Mouse (Mus musculus) cortical plate, adult 2 months (tissue): ENCODE results near the gene Mib2.

Experiments
- CTCF ChIP-seq: fragments of 200-500 bp; IDR thresholded peaks from 2 replicates; pipeline ENCODE4 v1.5.1; 2011; ENCODE audit warnings: mild to moderate bottlenecking, control low read depth, low read length; ENCODE audit not compliant: insufficient read depth; ENCODE audit errors: extremely low read depth
- POLR2A ChIP-seq: fragments of 200-500 bp; IDR thresholded peaks from 2 replicates; pipeline ENCODE4 v1.6.1; 2011; ENCODE audit warnings: mild to moderate bottlenecking, low read length, control low read depth; ENCODE audit not compliant: insufficient read depth; ENCODE audit errors: extremely low read depth

- TF ChIP-seq CTCF (no peak), POLR2A (no peak)
Observed at GRCm38 (mm10) chr4:155660641-155661040, 8.4 kb downstream of the Mib2 start.
